Mouse (Mus musculus): Measurements from ENCODE around the gene Cox15.

- TF ChIP-seq CTCF (IDR thresholded peaks at IDR 0.05), result no peak
- TF ChIP-seq POLR2A (IDR thresholded peaks at IDR 0.05; ENCODE audit: insufficient read depth, low read depth, low read length), result no peak
These were observed 13.7 kb upstream of the Cox15 start for GRCm38 (mm10) chr19:43766451-43766850.
